8 mouse cellular contexts compared by ENCODE assay signal in the genomic region with DNA sequence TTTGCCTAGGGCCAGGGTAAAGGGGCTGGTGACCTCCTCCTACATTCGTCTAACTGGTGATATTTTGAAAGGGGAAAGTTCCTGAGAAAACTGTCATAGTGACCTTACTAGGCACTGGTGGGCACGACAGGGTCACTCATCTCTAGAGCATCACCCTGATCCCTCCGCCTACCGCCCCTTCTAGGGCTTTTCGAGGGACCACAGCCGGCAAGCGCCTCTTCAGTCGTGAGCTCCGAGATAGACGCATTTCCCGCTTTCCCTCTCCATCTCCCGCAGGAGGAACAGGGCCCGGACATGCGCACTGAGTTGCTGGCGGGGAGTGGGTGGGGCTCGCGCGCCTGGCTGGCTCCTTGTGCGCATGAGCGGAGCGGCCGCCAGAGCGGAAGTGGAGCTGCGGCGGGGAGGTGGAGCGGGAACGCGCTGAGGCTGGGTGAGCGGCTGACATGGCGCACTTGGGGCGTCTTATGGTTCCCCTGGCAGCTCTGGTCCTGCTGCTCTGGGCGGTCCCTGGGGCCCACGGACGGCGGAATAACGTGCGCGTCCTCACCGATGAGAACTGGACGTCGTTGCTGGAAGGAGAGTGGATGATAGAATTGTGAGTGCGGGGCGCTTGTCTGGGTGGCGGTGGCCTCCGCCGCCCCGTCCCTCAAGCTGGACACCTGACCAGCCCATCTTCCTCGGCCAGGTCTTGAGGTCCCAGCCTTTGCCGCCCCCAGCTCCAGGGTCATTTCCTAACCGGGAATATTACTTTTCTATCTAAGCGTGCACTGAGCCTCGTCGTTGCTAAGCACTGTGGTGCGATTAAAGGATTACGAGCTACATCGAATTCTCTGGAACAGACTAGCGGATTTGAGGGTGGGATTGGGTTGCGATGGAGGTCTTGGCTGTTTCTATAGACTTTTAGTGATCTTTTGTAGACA. TPM values are rescaled to one million over a fixed set of nuclear protein-coding genes. Genes with fewer than 3 reads are reported as not detected.
A peak's percentile ranks its signal among the peaks of the same experiment; 100 is the strongest.
DNase-seq lines count a peak whose midpoint lies in the region; ATAC-seq and TF ChIP-seq lines count a peak whose summit lies in the region.

TSS of gene Tmx1 (plus strand) at position 370 of the 920 bp plus-strand sequence.

- H3K4me3 ChIP-seq in embryonic facial prominence, embryonic 14.5 days (ENCODE audit: low read depth, low read length), result peak within 1 kb of the TSS; percentile 94
- H3K4me3 ChIP-seq in heart, adult 2 months, result peak within 1 kb of the TSS; percentile 74
- H3K4me3 ChIP-seq in limb, embryonic 13.5 days, result peak within 1 kb of the TSS; percentile 84
- H3K4me3 ChIP-seq in midbrain, embryonic 16.5 days (ENCODE audit: low read depth, low read length), result peak within 1 kb of the TSS; percentile 52

- under 1% methylated on average over 42 of the region's 58 CpGs for WGBS in embryonic facial prominence, embryonic 14.5 days
- under 1% methylated on average over 58 of the region's 58 CpGs for whole genome bisulfite sequencing in heart, adult 2 months
- under 1% methylated on average over 56 of the region's 58 CpGs for WGBS in limb, embryonic 13.5 days
- WGBS in midbrain, embryonic 16.5 days, result under 1% methylated on average over 58 of the region's 58 CpGs

- peak within 1 kb of the TSS; percentile 54 for H3K4me2 ChIP-seq in embryonic facial prominence, embryonic 14.5 days (ENCODE audit: low read depth, low read length)
- H3K4me2 ChIP-seq in limb, embryonic 13.5 days (replicated peaks), result peak within 1 kb of the TSS; percentile 69
- H3K4me2 ChIP-seq in midbrain, embryonic 16.5 days (ENCODE audit: low read length), result peak within 1 kb of the TSS; percentile 66

- intact Hi-C loops in heart, adult 2 months (cut with DNase I), result no loop called here

- peak; percentile 35; the same call in 1 of the 2 replicates for TF ChIP-seq EP300 in heart, adult 2 months (IDR thresholded peaks at IDR 0.05; ENCODE audit: insufficient read depth, low read depth, low read length)

- peaks cover 1% of the 10 kb centered on the region; the same call in 1 of the 2 replicates for H3K79me2 ChIP-seq in heart, adult 2 months (replicated peaks; ENCODE audit: control insufficient read depth, insufficient read depth, low read length)

- no peaks in the 10 kb centered on the region for H3K27me3 ChIP-seq in embryonic facial prominence, embryonic 14.5 days (replicated peaks; ENCODE audit: control insufficient read depth, insufficient read depth, low read length)
- no peaks in the 10 kb centered on the region for H3K27me3 ChIP-seq in heart, adult 2 months (ENCODE audit: control insufficient read depth, insufficient read depth, low read length)
- H3K27me3 ChIP-seq in limb, embryonic 13.5 days, result no peaks in the 10 kb centered on the region
- no peaks in the 10 kb centered on the region for H3K27me3 ChIP-seq in midbrain, embryonic 16.5 days (ENCODE audit: control insufficient read depth, insufficient read depth, low read depth, low read length)

- no peak for TF ChIP-seq CTCF in heart, adult 2 months (IDR thresholded peaks at IDR 0.05)

- peaks cover 14% of the 10 kb centered on the region for H3K36me3 ChIP-seq in embryonic facial prominence, embryonic 14.5 days (ENCODE audit: control insufficient read depth, insufficient read depth, low read length)
- H3K36me3 ChIP-seq in heart, adult 2 months (ENCODE audit: control insufficient read depth, insufficient read depth, low read length), result peaks cover 24% of the 10 kb centered on the region
- peaks cover 9% of the 10 kb centered on the region for H3K36me3 ChIP-seq in limb, embryonic 13.5 days
- peaks cover 2% of the 10 kb centered on the region; the same call in 1 of the 2 replicates for H3K36me3 ChIP-seq in midbrain, embryonic 16.5 days (ENCODE audit: control insufficient read depth, insufficient read depth, low read length)

- H3K27ac ChIP-seq in embryonic facial prominence, embryonic 14.5 days (replicated peaks; ENCODE audit: low read depth, low read length), result peak within 1 kb of the TSS; percentile 29; the same call in 1 of the 2 replicates
- H3K27ac ChIP-seq in heart, adult 2 months, result peak within 1 kb of the TSS; percentile 95
- peak within 1 kb of the TSS; percentile 85 for H3K27ac ChIP-seq in limb, embryonic 13.5 days
- H3K27ac ChIP-seq in midbrain, embryonic 16.5 days (ENCODE audit: low read length), result peak within 1 kb of the TSS; percentile 75

- H3K9me3 ChIP-seq in embryonic facial prominence, embryonic 14.5 days (ENCODE audit: control insufficient read depth, low read length), result no peaks in the 10 kb centered on the region
- H3K9me3 ChIP-seq in limb, embryonic 13.5 days, result no peaks in the 10 kb centered on the region
- no peaks in the 10 kb centered on the region for H3K9me3 ChIP-seq in midbrain, embryonic 16.5 days (replicated peaks; ENCODE audit: control insufficient read depth, low read length, poor library complexity, severe bottlenecking)

- peak; percentile 98 for ATAC-seq in embryonic facial prominence, embryonic 14.5 days (ENCODE audit: low read depth)
- ATAC-seq in limb, embryonic 13.5 days (ENCODE audit: low FRiP score, low read depth), result peak; percentile 97
- ATAC-seq in midbrain, embryonic 16.5 days, result peak; percentile 98

- peak; percentile 93 for DNase-seq in 3T3-L1 (ENCODE audit: low read depth, low spot score)
- peak; percentile 96 to 97 for DNase-seq in adrenal gland, postnatal 4 days (ENCODE audit: low spot score in 2 of 2)
- DNase-seq in embryonic facial prominence, embryonic 14.5 days (ENCODE audit: low spot score), result peak; percentile 96
- peak; percentile 99 for DNase-seq in heart, adult 2 months
- peak; percentile 96 to 97 for DNase-seq in kidney, adult 8-10 months
- peak; percentile 95 to 97 for DNase-seq in spleen, postnatal 10 days (ENCODE audit: low spot score in 2 of 2)

- peaks cover 13% of the 10 kb centered on the region for H3K4me1 ChIP-seq in embryonic facial prominence, embryonic 14.5 days (ENCODE audit: control insufficient read depth, insufficient read depth, low read length)
- peaks cover 3% of the 10 kb centered on the region for H3K4me1 ChIP-seq in heart, adult 2 months (ENCODE audit: control insufficient read depth, insufficient read depth, low read length)
- H3K4me1 ChIP-seq in limb, embryonic 13.5 days, result peaks cover 20% of the 10 kb centered on the region
- peaks cover 22% of the 10 kb centered on the region for H3K4me1 ChIP-seq in midbrain, embryonic 16.5 days (ENCODE audit: control insufficient read depth, insufficient read depth, low read length)

- H3K9ac ChIP-seq in embryonic facial prominence, embryonic 14.5 days (ENCODE audit: low read depth, low read length), result peak within 1 kb of the TSS; percentile 90
- peak within 1 kb of the TSS; percentile 84 for H3K9ac ChIP-seq in heart, adult 2 months (ENCODE audit: low read depth, low read length)
- H3K9ac ChIP-seq in limb, embryonic 13.5 days, result peak within 1 kb of the TSS; percentile 86
- H3K9ac ChIP-seq in midbrain, embryonic 16.5 days (ENCODE audit: low read depth, low read length), result peak within 1 kb of the TSS; percentile 65

- peak; percentile 98 for TF ChIP-seq POLR2A in heart, adult 2 months (IDR thresholded peaks at IDR 0.05; ENCODE audit: insufficient read depth, low read depth, low read length)

RNA-seq across cellular contexts. Expression of gene Tmx1, which starts in this region (rescaled TPM):
- 10 to 100 TPM; 56.7 to 60.1 TPM for total RNA-seq in adrenal gland, postnatal 4 days (2021)
- polyA plus RNA-seq in embryonic facial prominence, embryonic 14.5 days (2014; fragmentation: Nextera tagmentation; extraction: Ambion mirVana), result 73.9 and 78.1 TPM in 2 replicates
- total RNA-seq in heart, adult 2 months (2021), result 10 to 100 TPM; 37.9 to 41.4 TPM
- 16.1 and 39.2 TPM in 2 replicates for polyA plus RNA-seq in heart, adult 2 months (2012; rRNA removed)
- polyA plus RNA-seq in limb, embryonic 13.5 days (2015; fragmentation: Nextera tagmentation; extraction: Ambion mirVana), result 99.9 and 105 TPM in 2 replicates
- 148 and 154 TPM in 2 replicates for polyA plus RNA-seq in midbrain, embryonic 16.5 days (2015; fragmentation: Nextera tagmentation; extraction: Ambion mirVana)

Comparison
In these comparisons a context has a peak if more than half of its experiments do, and no peak if none do; other contexts are left out.
1. Peak in every context shown above with its lines: DNase-seq, ATAC-seq, H3K4me3 ChIP-seq and H3K27ac ChIP-seq.
2. H3K27ac ChIP-seq: peak in every context shown above with its lines; median percentile 95 in heart, adult 2 months; 85 in limb, embryonic 13.5 days; 75 in midbrain, embryonic 16.5 days; 29 in embryonic facial prominence, embryonic 14.5 days.